Mouse (Mus musculus) forebrain, embryonic 14.5 days (tissue): Measurements from ENCODE around the gene 1700092M07Rik. TPM values are rescaled to one million over a fixed set of nuclear protein-coding genes. Genes with fewer than 3 reads are reported as not detected.

Experiments
- microRNA-seq: library from miRNA; unstranded; fragments of <30 nt; microRNA quantifications from one replicate; pipeline ENCODE4, GENCODE M21; 2016
- polyA plus RNA-seq: library from polyadenylated mRNA; unstranded; fragments of >200 nt; fragmentation: Nextera tagmentation; extraction: Ambion mirVana; gene quantifications from 2 replicates; pipeline ENCODE4 v1.2.1, GENCODE M21; 2014

Gene 1700092M07Rik
- polyA plus RNA-seq, 1 experiment from 2014 or later, result 0.77 TPM

Small RNAs within 50 kb of the gene (microRNA-seq; reads per million reads assigned to microRNA genes)
- gene Mir6992, result not detected

Other genes with a start within 250 kb of the 1700092M07Rik start
- gene Slc22a8, start 149.5 kb upstream of the 1700092M07Rik start, polyA plus RNA-seq, result 4.8 and 6.9 TPM in 2 replicates
- gene Slc22a6, start 122.7 kb upstream of the 1700092M07Rik start, polyA plus RNA-seq, result 4.7 and 7.4 TPM in 2 replicates
- 1.7 and 3.1 TPM in 2 replicates for gene Chrm1, start 76.9 kb upstream of the 1700092M07Rik start, polyA plus RNA-seq
- gene Slc3a2, start 17.3 kb upstream of the 1700092M07Rik start, polyA plus RNA-seq, result 179 and 200 TPM in 2 replicates
- 109 and 111 TPM in 2 replicates for gene Wdr74, start 4.9 kb upstream of the 1700092M07Rik start, polyA plus RNA-seq
- gene Stx5a, start 695 bp downstream of the 1700092M07Rik start, polyA plus RNA-seq, result 104 and 105 TPM in 2 replicates
- gene Nxf1, start 16.4 kb downstream of the 1700092M07Rik start, polyA plus RNA-seq, result 162 and 178 TPM in 2 replicates
- 273 and 345 TPM in 2 replicates for gene Tmem223, start 30.3 kb downstream of the 1700092M07Rik start, polyA plus RNA-seq
- gene Tmem179b, start 33.7 kb downstream of the 1700092M07Rik start, polyA plus RNA-seq, result 30.8 and 41.4 TPM in 2 replicates
- 18.3 and 19.7 TPM in 2 replicates for gene Taf6l, start 45.7 kb downstream of the 1700092M07Rik start, polyA plus RNA-seq
- 171 and 189 TPM in 2 replicates for gene Polr2g, start 57.9 kb downstream of the 1700092M07Rik start, polyA plus RNA-seq
- gene Zbtb3, start 61.8 kb downstream of the 1700092M07Rik start, polyA plus RNA-seq, result 9.0 and 9.7 TPM in 2 replicates
- gene Ttc9c, start 78.6 kb downstream of the 1700092M07Rik start, polyA plus RNA-seq, result 50.7 and 65.3 TPM in 2 replicates
- 7.2 and 7.4 TPM in 2 replicates for gene Hnrnpul2, start 79.3 kb downstream of the 1700092M07Rik start, polyA plus RNA-seq
- gene AC129217.1, start 89.1 kb downstream of the 1700092M07Rik start, polyA plus RNA-seq, result not detected in 2 replicates
- gene Bscl2, start 96.7 kb downstream of the 1700092M07Rik start, polyA plus RNA-seq, result 66.0 and 77.8 TPM in 2 replicates
- 346 and 353 TPM in 2 replicates for gene Gng3, start 98.5 kb downstream of the 1700092M07Rik start, polyA plus RNA-seq
- 0.15 and 0.29 TPM in 2 replicates for gene Lrrn4cl, start 110.0 kb downstream of the 1700092M07Rik start, polyA plus RNA-seq
- gene Ubxn1, start 130.8 kb downstream of the 1700092M07Rik start, polyA plus RNA-seq, result 173 and 184 TPM in 2 replicates
- 57.0 and 66.4 TPM in 2 replicates for gene Uqcc3, start 140.2 kb downstream of the 1700092M07Rik start, polyA plus RNA-seq
- 44.2 and 59.1 TPM in 2 replicates for gene Lbhd1, start 143.0 kb downstream of the 1700092M07Rik start, polyA plus RNA-seq
- not detected in 2 replicates for gene Gm49403, start 143.2 kb downstream of the 1700092M07Rik start, polyA plus RNA-seq
- gene 1810009A15Rik, start 148.1 kb downstream of the 1700092M07Rik start, polyA plus RNA-seq, result 63.7 and 77.6 TPM in 2 replicates
- not detected in 2 replicates for gene Gm49416, start 148.2 kb downstream of the 1700092M07Rik start, polyA plus RNA-seq
- 25.0 and 32.1 TPM in 2 replicates for gene Ints5, start 152.3 kb downstream of the 1700092M07Rik start, polyA plus RNA-seq
- gene Ganab, start 157.4 kb downstream of the 1700092M07Rik start, polyA plus RNA-seq, result 73.3 and 78.9 TPM in 2 replicates
- gene B3gat3, start 179.7 kb downstream of the 1700092M07Rik start, polyA plus RNA-seq, result 53.3 and 67.0 TPM in 2 replicates
- 0.93 and 0.99 TPM in 2 replicates for gene Rom1, start 188.6 kb downstream of the 1700092M07Rik start, polyA plus RNA-seq
- gene Eml3, start 188.8 kb downstream of the 1700092M07Rik start, polyA plus RNA-seq, result 4.1 and 5.4 TPM in 2 replicates
- gene Mta2, start 201.2 kb downstream of the 1700092M07Rik start, polyA plus RNA-seq, result 57.1 and 57.4 TPM in 2 replicates
- 24.2 and 26.4 TPM in 2 replicates for gene Tut1, start 213.1 kb downstream of the 1700092M07Rik start, polyA plus RNA-seq
- 356 and 360 TPM in 2 replicates for gene Eef1g, start 226.3 kb downstream of the 1700092M07Rik start, polyA plus RNA-seq
- gene Ahnak, start 248.6 kb downstream of the 1700092M07Rik start, polyA plus RNA-seq, result 2.6 and 4.5 TPM in 2 replicates